Mouse (Mus musculus): ENCODE data around the gene Fut8.
"Not testable (repeated sequence)": the region's sequence is repeated elsewhere in the genome, so short reads cannot be mapped to it uniquely, and the experiment has no call there.

The Fut8 gene

GRCm38 (mm10) chr12:77500439-77501055 is 262.6 kb downstream of the Fut8 start:
- DNase-seq (ENCODE audit: low read depth, low spot score): no peak

GRCm38 (mm10) chr12:77501466-77502240 is 263.7 kb downstream of the Fut8 start:
- DNase-seq (ENCODE audit: low read depth, low spot score): no peak

- DNase-seq (ENCODE audit: low read depth, low spot score): no peak
Measured at GRCm38 (mm10) chr12:77502243-77502642, 264.3 kb downstream of the Fut8 start.

- no peak for DNase-seq (ENCODE audit: low read depth, low spot score)
Measured at GRCm38 (mm10) chr12:77505431-77505830, 267.5 kb downstream of the Fut8 start.

GRCm38 (mm10) chr12:77507770-77508169 is 269.8 kb downstream of the Fut8 start:
- DNase-seq (ENCODE audit: low read depth, low spot score): no peak

GRCm38 (mm10) chr12:77510758-77511157 is 272.8 kb downstream of the Fut8 start:
- no peak for DNase-seq (ENCODE audit: low read depth, low spot score)

- no peak for DNase-seq (ENCODE audit: low read depth, low spot score)
Measured at GRCm38 (mm10) chr12:77511206-77511605, 273.3 kb downstream of the Fut8 start.

GRCm38 (mm10) chr12:77511631-77512030 is 273.7 kb downstream of the Fut8 start:
- DNase-seq (ENCODE audit: low read depth, low spot score): no peak

GRCm38 (mm10) chr12:77516805-77517204 is 278.9 kb downstream of the Fut8 start:
- no peak for DNase-seq (ENCODE audit: low read depth, low spot score)

- DNase-seq (ENCODE audit: low read depth, low spot score): no peak
Measured at GRCm38 (mm10) chr12:77517691-77518090, 279.8 kb downstream of the Fut8 start.

- no peak for DNase-seq (ENCODE audit: low read depth, low spot score)
Measured at GRCm38 (mm10) chr12:77519534-77520102, 281.7 kb downstream of the Fut8 start.

- not testable (repeated sequence) for DNase-seq (ENCODE audit: low read depth, low spot score)
Measured at GRCm38 (mm10) chr12:77524014-77524413, 286.1 kb downstream of the Fut8 start.

Measured in A20 (cell line).